8 mouse cellular contexts compared by ENCODE assay signal in the genomic region with DNA sequence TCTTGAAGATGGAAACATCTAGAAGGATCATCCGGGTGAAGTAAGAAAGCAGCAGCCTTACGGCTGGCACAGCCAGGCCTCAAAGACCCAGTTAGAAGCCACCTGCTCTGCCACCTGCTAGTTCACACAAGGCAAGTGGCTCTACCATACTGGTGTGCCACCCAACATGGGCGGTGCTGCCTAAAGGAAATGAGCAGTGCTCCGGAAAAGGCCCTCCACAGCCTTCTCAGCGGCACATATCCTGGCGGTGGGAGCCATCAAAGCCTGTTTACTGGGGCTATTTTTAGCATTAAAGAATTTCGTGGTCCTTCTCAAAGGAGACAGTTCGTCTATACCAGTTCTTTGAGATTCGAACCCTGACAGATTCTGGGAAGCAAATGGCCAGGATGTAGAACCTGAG. TPM values are rescaled to one million over a fixed set of nuclear protein-coding genes. Genes with fewer than 3 reads are reported as not detected.
DNase-seq lines count a peak whose midpoint lies in the region; ATAC-seq and TF ChIP-seq lines count a peak whose summit lies in the region.

No protein-coding gene starts in this region.

- no peaks in the 10 kb centered on the region for H3K4me1 ChIP-seq in midbrain, embryonic 13.5 days (replicated peaks)
- H3K4me1 ChIP-seq in midbrain, embryonic 10.5 days = peaks cover 5% of the 10 kb centered on the region; the same call in 1 of the 2 replicates
- H3K4me1 ChIP-seq in heart, embryonic 10.5 days = peaks cover 35% of the 10 kb centered on the region
- peaks cover 30% of the 10 kb centered on the region for H3K4me1 ChIP-seq in kidney, embryonic 16.5 days (ENCODE audit: insufficient read depth, low read length)
- H3K4me1 ChIP-seq in olfactory bulb, adult 2 months (ENCODE audit: control insufficient read depth, insufficient read depth, low read length) = peaks cover 18% of the 10 kb centered on the region

- no peak overlapping the region for H3K4me3 ChIP-seq in midbrain, embryonic 13.5 days (replicated peaks)
- no peak overlapping the region for H3K4me3 ChIP-seq in midbrain, embryonic 10.5 days
- no peak overlapping the region for H3K4me3 ChIP-seq in heart, embryonic 10.5 days
- H3K4me3 ChIP-seq in kidney, embryonic 16.5 days (ENCODE audit: low read length) = no peak overlapping the region
- H3K4me3 ChIP-seq in olfactory bulb, adult 2 months (ENCODE audit: insufficient read depth, low read depth, low read length) = no peak overlapping the region

- H3K9ac ChIP-seq in midbrain, embryonic 13.5 days (replicated peaks) = no peak overlapping the region
- H3K9ac ChIP-seq in kidney, embryonic 16.5 days (replicated peaks; ENCODE audit: low read length) = 0 out of 2 replicates have a peak overlapping the region, but pooled peaks have one; percentile 11

- TF ChIP-seq POLR2A in olfactory bulb, adult 2 months (IDR thresholded peaks at IDR 0.05; ENCODE audit: insufficient read depth, low read depth, low read length) = no peak

- 76% methylated on average over 9 of the region's 9 CpGs for WGBS in midbrain, embryonic 13.5 days
- WGBS in midbrain, embryonic 10.5 days = 79% methylated on average over 9 of the region's 9 CpGs
- WGBS in heart, embryonic 10.5 days = 20% methylated on average over 9 of the region's 9 CpGs
- 51% methylated on average over 9 of the region's 9 CpGs for WGBS in kidney, embryonic 16.5 days
- WGBS in olfactory bulb, adult 2 months = 54% methylated on average over 9 of the region's 9 CpGs

- no peaks in the 10 kb centered on the region for H3K9me3 ChIP-seq in midbrain, embryonic 13.5 days
- no peaks in the 10 kb centered on the region for H3K9me3 ChIP-seq in midbrain, embryonic 10.5 days (replicated peaks)
- no peaks in the 10 kb centered on the region for H3K9me3 ChIP-seq in heart, embryonic 10.5 days
- H3K9me3 ChIP-seq in kidney, embryonic 16.5 days (ENCODE audit: low read length) = no peaks in the 10 kb centered on the region

- H3K36me3 ChIP-seq in midbrain, embryonic 13.5 days = no peaks in the 10 kb centered on the region
- no peaks in the 10 kb centered on the region for H3K36me3 ChIP-seq in midbrain, embryonic 10.5 days
- H3K36me3 ChIP-seq in heart, embryonic 10.5 days = peaks cover 11% of the 10 kb centered on the region
- H3K36me3 ChIP-seq in kidney, embryonic 16.5 days (ENCODE audit: insufficient read depth, low read length) = no peaks in the 10 kb centered on the region

- H3K27me3 ChIP-seq in midbrain, embryonic 13.5 days = no peaks in the 10 kb centered on the region
- no peaks in the 10 kb centered on the region for H3K27me3 ChIP-seq in midbrain, embryonic 10.5 days (ENCODE audit: low read depth, poor library complexity, severe bottlenecking)
- no peaks in the 10 kb centered on the region for H3K27me3 ChIP-seq in heart, embryonic 10.5 days (ENCODE audit: insufficient read depth, poor library complexity, severe bottlenecking)
- no peaks in the 10 kb centered on the region for H3K27me3 ChIP-seq in kidney, embryonic 16.5 days (ENCODE audit: insufficient read depth, low read length)

- no peak overlapping the region for H3K4me2 ChIP-seq in midbrain, embryonic 13.5 days (replicated peaks)
- no peak overlapping the region for H3K4me2 ChIP-seq in kidney, embryonic 16.5 days (replicated peaks; ENCODE audit: low read depth, low read length)

- TF ChIP-seq CTCF in olfactory bulb, adult 2 months (IDR thresholded peaks at IDR 0.05; ENCODE audit: insufficient read depth, low read depth, low read length) = no peak

- no peak for DNase-seq in midbrain, embryonic 10.5 days (ENCODE audit: low spot score)
- no peak for DNase-seq in heart, embryonic 10.5 days (ENCODE audit: low spot score)
- no peak for DNase-seq in gastrocnemius, adult 8-10 months (ENCODE audit: low spot score in 2 of 2)
- DNase-seq in c-Kit-positive CD71-positive TER-119-positive erythroid progenitor cells, embryonic 14.5 days (ENCODE audit: low spot score) = no peak
- DNase-seq in gastrocnemius, postnatal 36 days = no peak

- ATAC-seq in midbrain, embryonic 13.5 days = no peak
- ATAC-seq in kidney, embryonic 16.5 days (ENCODE audit: low FRiP score, low TSS enrichment) = no peak

- H3K27ac ChIP-seq in midbrain, embryonic 13.5 days = peak overlapping the region; percentile 39; the same call in 1 of the 2 replicates
- H3K27ac ChIP-seq in midbrain, embryonic 10.5 days (replicated peaks) = no peak overlapping the region; the same call in 1 of the 2 replicates
- peak overlapping the region; percentile 78 for H3K27ac ChIP-seq in heart, embryonic 10.5 days
- peak overlapping the region; percentile 80 for H3K27ac ChIP-seq in kidney, embryonic 16.5 days (ENCODE audit: low read length)
- H3K27ac ChIP-seq in olfactory bulb, adult 2 months (ENCODE audit: insufficient read depth, low read depth, low read length) = peak overlapping the region; percentile 3; the same call in 1 of the 2 replicates

- intact Hi-C loops in gastrocnemius, postnatal 36 days (cut with DNase I) = loop anchor here (2.0 kb wide), 1 partner anchor 265 kb away; no protein-coding TSS in a partner anchor

RNA-seq across cellular contexts. Expression of a gene that starts 48.4 kb away (rescaled TPM):
- polyA plus RNA-seq in midbrain, embryonic 13.5 days (2015; fragmentation: Nextera tagmentation; extraction: Ambion mirVana) = 4.0 and 4.3 TPM in 2 replicates
- 2.0 and 3.0 TPM in 2 replicates for polyA plus RNA-seq in midbrain, embryonic 10.5 days (2016; fragmentation: Nextera tagmentation; extraction: Ambion mirVana)
- polyA plus RNA-seq in heart, embryonic 10.5 days (2016; fragmentation: Nextera tagmentation; extraction: Ambion mirVana) = 5.8 and 6.0 TPM in 2 replicates
- 10.0 and 12.3 TPM in 2 replicates for polyA plus RNA-seq in kidney, embryonic 16.5 days (2015; fragmentation: Nextera tagmentation; extraction: Ambion mirVana)
- polyA plus RNA-seq in olfactory bulb, adult 2 months (2012; ENCODE audit: insufficient read depth, insufficient read length, low replicate concordance, missing spikeins) = not detected in 2 replicates
- 10 to 100 TPM; 79.9 to 95.6 (median 93.9) TPM for total RNA-seq in gastrocnemius, adult 8-10 months (2022)
- total RNA-seq in gastrocnemius, postnatal 36 days (2021) = 100 to 1,000 TPM in 1 of 2 experiments, 10 to 100 TPM in 1; 94.9 to 100 TPM
